Mouse (Mus musculus): ENCODE measurements around the gene Camk1d.

- no peak for TF ChIP-seq CTCF (IDR thresholded peaks at IDR 0.05; ENCODE audit: low read depth)
- TF ChIP-seq EP300 (optimal IDR thresholded peaks at IDR 0.05): no peak
Observed at GRCm38 (mm10) chr2:5357056-5357455, 357.3 kb downstream of the Camk1d start.
